Mouse (Mus musculus) thymus, adult 2 months (tissue): ENCODE results near the gene Ranbp17.

Experiments used
- CTCF ChIP-seq: fragments of 200-500 bp; IDR thresholded peaks from 2 replicates; pipeline ENCODE4 v1.5.1; 2012; ENCODE audit warnings: mild to moderate bottlenecking, control low read depth, low read length, moderate library complexity, borderline replicate concordance; ENCODE audit not compliant: control insufficient read depth, poor library complexity, insufficient read depth; ENCODE audit errors: extremely low read depth
- POLR2A ChIP-seq: fragments of 200-500 bp; IDR thresholded peaks from 2 replicates; pipeline ENCODE4 v1.6.1; 2012; ENCODE audit warnings: mild to moderate bottlenecking, low read length, control low read depth, moderate library complexity; ENCODE audit not compliant: control insufficient read depth, poor library complexity, insufficient read depth; ENCODE audit errors: extremely low read depth

- TF ChIP-seq CTCF, result no peak
- no peak for TF ChIP-seq POLR2A
Measured at GRCm38 (mm10) chr11:33404651-33405050, 108.9 kb downstream of the Ranbp17 start.
